Mouse (Mus musculus): ENCODE data around the gene Pheta2. TPM values are rescaled to one million over a fixed set of nuclear protein-coding genes. Genes with fewer than 3 reads are reported as not detected.

Pheta2 gene
- 10.9 and 11.4 TPM in 2 replicates for polyA plus RNA-seq (2012; rRNA removed)

DNA sequence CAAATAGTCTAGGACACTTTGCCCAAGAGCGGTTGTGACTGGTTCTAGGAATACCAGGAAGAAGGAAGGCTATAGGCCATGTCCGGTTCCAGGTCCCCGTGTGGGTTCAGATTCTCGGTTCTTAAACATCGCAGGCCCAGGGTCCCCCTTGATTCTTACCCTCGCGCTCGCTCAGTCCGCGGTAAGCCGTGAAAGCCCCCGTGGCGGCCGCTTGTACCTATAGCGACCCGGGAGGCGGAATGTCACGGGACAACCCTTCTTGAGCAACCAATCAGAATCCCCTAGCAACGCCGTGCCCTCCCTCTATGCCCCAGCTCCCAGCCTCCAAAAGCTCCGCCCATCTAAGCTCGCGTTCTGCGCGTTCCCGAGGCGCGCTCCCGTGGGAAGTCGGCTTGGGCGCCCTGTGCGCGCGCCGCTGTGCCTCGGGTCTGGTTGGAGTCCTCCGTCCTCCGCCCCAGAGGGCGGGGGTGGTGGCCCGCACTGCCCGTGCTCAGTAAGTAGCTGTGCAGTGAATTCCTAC, at the start of gene Pheta2, which contains the start of the genes Naga and Smdt1:
Gene Pheta2, plus strand, starts transcription at position 350 of the 520 bp plus-strand sequence.
Gene Naga, minus strand, starts transcription at position 333 of the 520 bp plus-strand sequence.
Gene Smdt1, plus strand, starts transcription at position 367 of the 520 bp plus-strand sequence.

DNA sequence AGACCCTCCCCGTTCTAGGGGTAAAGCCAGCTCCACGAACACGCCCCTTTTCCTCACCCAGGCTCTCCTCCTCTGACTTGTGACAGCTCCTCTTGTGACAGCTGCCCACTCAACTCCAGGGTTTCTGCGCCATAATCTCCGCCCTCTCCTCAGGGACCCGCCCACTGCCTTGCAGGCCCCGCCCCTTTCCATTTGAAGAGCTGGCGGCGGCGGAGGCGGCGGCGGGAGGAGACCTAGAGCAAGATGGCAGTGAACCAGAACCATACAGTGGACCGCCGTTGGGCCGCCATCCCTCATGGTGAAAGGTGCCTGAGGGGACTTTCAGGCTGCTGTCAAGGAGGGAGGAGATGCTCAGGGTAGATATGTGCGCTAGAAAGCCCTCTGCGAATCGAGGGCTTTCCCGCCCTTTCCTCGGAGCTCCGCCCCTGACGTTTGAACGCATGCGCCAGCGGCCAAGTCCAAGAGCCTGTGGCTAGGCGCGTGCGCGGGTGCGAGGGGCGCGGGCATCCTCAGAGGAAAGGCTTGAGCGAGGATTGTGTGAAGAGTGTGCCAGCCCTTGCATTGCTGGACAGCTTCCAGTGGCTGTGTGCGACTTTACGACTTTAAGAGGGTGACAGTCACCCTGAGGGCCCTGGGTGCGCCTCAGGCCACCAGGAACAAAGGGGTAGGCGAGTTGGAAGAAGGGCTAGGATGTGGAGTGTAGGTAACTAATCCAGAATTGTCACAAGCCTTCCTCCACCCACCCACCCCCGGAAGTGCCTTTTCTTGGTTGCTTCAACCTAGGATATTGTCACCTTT, 39.8 kb upstream of the Pheta2 start, which contains the start of gene Wbp2nl:
Gene Wbp2nl, plus strand, starts transcription at position 191 of the 798 bp plus-strand sequence.

DNA sequence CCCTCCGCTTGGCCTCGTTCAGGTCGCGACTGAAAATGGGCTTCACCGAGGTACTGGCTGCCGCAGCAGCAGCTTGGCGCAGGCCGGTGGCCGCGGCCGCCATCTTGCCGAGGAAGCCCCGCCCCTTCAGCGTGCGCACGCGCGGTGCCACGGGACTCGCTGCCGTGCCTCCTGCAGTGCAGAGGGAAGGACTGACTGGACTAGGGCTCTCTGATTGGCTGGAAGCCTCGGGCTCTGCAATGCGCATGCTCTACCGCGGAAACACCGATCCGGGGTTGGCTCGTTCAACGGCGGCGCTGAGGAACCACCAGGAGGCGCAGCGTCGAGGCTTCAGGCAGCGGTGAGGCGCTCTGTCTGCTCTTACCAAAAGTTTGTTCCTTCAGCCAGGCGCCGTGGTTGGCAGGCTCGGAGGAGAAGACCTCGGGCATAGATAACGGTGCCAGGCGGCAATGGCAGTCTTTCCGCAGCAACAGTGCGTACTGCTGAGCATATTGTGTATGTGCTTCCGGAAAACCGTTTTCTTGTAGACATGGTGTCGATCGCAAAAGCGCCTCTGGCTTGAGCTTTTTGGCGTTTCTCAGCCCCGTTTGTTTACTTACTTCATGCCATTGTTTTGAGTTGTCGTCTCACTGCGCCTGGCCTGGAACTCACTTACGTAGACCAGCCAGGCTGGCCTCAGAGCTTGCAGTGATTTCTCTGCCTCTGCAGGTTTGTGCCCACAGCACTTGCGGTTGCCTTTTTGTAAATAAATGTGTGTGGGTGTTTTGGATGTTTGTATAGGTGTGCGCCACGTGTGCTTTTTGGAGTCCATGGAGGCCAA, 15.6 kb downstream of the Pheta2 start, which contains the start of gene Ndufa6:
Gene Ndufa6, minus strand, starts transcription at position 197 of the 820 bp plus-strand sequence.

DNA sequence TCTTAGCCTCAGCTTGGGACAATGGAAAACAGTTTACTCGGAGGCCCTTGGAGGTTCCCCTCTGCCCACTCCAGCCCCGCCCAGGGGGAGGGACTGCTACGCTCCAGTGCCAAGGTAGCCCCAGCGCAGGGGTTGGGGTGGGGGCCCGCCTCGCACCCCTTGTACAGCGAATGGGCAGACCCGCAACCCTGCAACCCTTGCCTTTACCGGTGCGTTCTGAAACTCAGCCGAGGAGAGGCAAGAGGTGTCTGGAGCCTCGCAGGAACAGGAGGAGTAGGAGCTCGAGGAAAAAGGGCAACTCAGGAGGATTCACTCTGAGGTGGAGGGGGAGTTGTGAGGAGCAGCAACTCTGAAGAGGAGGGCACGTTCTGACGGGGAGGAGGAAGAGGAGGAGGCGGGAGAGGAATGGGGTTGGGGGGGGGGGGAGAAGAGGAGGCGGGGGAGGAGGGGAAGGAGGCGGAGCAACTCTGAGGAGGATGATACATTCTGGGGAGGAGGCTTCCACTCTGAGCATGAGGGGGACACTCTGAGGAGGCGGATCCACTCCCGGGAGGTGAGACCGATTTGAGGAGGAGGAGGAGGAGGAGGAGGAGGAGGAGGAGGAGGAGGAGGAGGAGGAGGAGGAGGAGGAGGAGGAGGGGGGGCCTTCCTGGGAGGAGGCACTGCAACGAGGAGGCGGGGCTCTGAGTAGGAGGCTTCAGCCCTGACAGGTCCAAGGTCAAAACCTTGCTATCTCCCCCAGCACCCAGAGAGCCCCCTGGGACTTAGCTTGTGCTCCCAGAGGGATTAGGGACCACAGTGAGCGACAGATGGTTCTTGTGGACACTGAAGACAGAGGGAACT, 41.4 kb downstream of the Pheta2 start, which contains the start of gene Cyp2d22:
Gene Cyp2d22, minus strand, starts transcription at position 390 of the 843 bp plus-strand sequence.

DNA sequence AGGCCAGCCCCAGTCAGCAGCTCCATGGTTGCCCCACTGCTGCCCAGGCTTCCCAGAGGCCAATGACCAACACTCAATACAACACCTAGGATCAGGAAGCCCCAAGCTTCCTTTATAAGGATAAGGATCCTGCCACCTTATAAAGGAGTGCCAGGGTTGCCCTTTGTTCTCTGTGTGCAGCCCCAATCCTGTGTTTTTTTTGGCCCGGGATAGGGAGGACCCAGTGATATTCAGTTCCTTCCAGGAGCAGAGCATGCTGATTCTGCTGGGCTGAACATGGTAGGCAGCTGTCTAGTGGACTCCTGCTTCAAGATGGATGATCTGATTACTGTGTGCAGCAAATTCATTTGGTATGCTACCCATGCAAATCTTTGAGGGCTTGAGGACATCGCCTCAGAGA, 55.2 kb downstream of the Pheta2 start, which contains the start of gene Cyp2d11:
Gene Cyp2d11, minus strand, starts transcription at position 101 of the 400 bp plus-strand sequence.

Other genes starting within 250 kb of the Pheta2 start
- gene Ccdc134, start 211.0 kb upstream of the Pheta2 start, polyA plus RNA-seq (2012; rRNA removed) = 4.2 and 4.4 TPM in 2 replicates
- 24.5 and 28.5 TPM in 2 replicates for gene Srebf2, start 191.8 kb upstream of the Pheta2 start, polyA plus RNA-seq (2012; rRNA removed)
- 0.12 TPM in 2 replicates for gene Shisa8, start 126.1 kb upstream of the Pheta2 start, polyA plus RNA-seq (2012; rRNA removed)
- gene Tnfrsf13c, start 114.6 kb upstream of the Pheta2 start, polyA plus RNA-seq (2012; rRNA removed) = 1.4 and 2.6 TPM in 2 replicates
- gene Cenpm, start 94.2 kb upstream of the Pheta2 start, polyA plus RNA-seq (2012; rRNA removed) = 9.2 and 10.9 TPM in 2 replicates
- gene 1500009C09Rik, start 86.5 kb upstream of the Pheta2 start, polyA plus RNA-seq (2012; rRNA removed) = not detected in 2 replicates
- gene Sept3, start 64.0 kb upstream of the Pheta2 start, polyA plus RNA-seq (2012; rRNA removed) = 0.05 and 0.06 TPM in 2 replicates
- 0.04 and 0.05 TPM in 2 replicates for gene Wbp2nl, start 40.0 kb upstream of the Pheta2 start, polyA plus RNA-seq (2012; rRNA removed)
- gene Naga, start within 50 bp of the Pheta2 start, polyA plus RNA-seq (2012; rRNA removed) = 45.1 and 48.9 TPM in 2 replicates
- gene Smdt1, start within 50 bp of the Pheta2 start, polyA plus RNA-seq (2012; rRNA removed) = 86.6 and 90.5 TPM in 2 replicates
- 479 and 545 TPM in 2 replicates for gene Ndufa6, start 15.4 kb downstream of the Pheta2 start, polyA plus RNA-seq (2012; rRNA removed)
- gene Cyp2d22, start 41.3 kb downstream of the Pheta2 start, polyA plus RNA-seq (2012; rRNA removed) = 45.3 and 51.9 TPM in 2 replicates
- gene Cyp2d11, start 55.1 kb downstream of the Pheta2 start, polyA plus RNA-seq (2012; rRNA removed) = 0.31 and 0.43 TPM in 2 replicates
- gene Cyp2d10, start 68.3 kb downstream of the Pheta2 start, polyA plus RNA-seq (2012; rRNA removed) = 139 and 151 TPM in 2 replicates
- 64.7 and 68.7 TPM in 2 replicates for gene Cyp2d9, start 94.5 kb downstream of the Pheta2 start, polyA plus RNA-seq (2012; rRNA removed)
- gene Cyp2d12, start 216.1 kb downstream of the Pheta2 start, polyA plus RNA-seq (2012; rRNA removed) = 0.02 TPM in 1 of 2 replicates, not detected in the other